Mouse (Mus musculus): ENCODE data around the gene Ruvbl2.
"Not testable (repeated sequence)": the region's sequence is repeated elsewhere in the genome, so short reads cannot be mapped to it uniquely, and the experiment has no call there.

Ruvbl2 gene

DNA sequence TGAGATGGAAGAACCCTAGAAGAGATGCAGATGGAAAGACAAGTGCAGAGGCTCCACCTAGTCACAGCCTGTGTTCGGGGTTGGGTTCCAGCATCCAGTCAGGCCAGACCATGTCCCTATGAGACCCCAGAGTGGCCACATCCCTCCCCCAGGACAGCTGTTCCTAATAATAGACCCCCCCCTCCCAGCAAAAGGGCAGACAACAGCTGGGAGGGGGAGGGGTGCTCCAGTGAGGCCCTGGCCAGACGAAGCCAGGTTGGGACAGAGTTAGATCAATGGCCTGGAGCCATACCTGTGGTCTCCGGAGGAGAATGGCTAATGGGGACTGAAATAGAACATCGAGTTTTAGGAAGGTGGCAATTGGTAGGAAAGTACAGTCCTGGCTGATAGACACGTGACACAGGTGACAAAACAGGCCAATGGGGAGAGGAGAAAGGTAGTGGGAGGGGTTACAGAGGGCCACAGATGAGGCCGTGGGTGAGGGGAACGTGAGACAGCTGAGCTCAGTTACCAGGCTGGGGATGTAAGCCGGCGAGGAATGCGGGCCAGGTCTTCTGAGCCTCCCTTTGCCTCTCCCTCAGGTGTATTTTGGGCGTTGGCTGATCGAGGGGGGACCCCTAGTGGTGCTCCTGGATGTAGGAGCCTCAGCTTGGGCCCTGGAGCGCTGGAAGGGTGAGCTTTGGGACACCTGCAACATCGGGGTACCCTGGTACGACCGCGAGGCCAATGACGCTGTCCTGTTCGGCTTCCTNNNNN is at the start of gene Ruvbl2:
Ruvbl2 (minus strand) TSS at position 576 of the 756 bp plus-strand sequence.
- DNase-seq: peak; percentile 43 to 51

GRCm38 (mm10) chr7:45486761-45487415 is 49.0 kb upstream of the Ruvbl2 start, which contains the start of gene Gm45808:
Gm45808 (minus strand) TSS chr7:45486811.
- no peak for DNase-seq

DNA sequence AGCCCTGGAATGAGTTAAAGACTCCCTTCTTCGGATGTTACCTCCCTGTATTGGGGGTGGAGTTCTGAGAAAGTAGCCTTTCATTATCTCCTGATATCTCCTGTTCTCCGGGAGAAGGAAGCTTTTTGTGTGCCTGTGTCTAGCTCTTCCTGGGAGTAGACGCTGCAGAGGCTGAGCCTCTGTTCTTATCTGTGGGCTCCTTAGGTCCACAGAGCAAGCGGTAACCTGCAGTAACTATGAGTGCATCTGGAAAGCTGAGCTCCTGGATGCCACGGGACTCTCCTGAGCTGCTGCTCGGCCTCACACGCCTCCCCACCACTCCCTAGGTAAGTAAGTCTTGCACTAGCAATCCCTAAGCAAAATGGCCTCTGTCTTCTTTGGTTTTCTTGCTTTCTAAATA is 48.3 kb upstream of the Ruvbl2 start:
- DNase-seq: no peak

- DNase-seq: not testable (repeated sequence)
These were observed 47.1 kb upstream of the Ruvbl2 start for GRCm38 (mm10) chr7:45484985-45485384.

DNA sequence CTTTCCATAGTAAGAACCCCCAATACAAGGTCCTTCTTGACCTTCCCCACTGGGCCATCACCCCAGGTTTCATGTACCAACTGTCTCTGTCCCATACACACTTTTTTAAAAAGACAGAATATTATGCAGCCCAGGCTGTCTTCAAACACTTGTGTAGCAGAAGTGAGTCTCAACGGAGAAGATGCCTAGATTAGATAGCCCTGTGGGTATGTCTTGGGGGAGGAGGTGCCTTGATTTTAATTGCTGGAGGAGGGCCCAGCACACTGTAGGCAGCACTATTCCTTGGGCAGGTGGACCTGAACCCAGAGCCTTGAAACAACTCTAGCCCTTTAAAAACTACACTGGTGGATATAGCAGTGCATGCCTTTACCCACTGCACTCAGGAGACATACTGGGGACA is 44.3 kb upstream of the Ruvbl2 start:
- no peak for DNase-seq

DNA sequence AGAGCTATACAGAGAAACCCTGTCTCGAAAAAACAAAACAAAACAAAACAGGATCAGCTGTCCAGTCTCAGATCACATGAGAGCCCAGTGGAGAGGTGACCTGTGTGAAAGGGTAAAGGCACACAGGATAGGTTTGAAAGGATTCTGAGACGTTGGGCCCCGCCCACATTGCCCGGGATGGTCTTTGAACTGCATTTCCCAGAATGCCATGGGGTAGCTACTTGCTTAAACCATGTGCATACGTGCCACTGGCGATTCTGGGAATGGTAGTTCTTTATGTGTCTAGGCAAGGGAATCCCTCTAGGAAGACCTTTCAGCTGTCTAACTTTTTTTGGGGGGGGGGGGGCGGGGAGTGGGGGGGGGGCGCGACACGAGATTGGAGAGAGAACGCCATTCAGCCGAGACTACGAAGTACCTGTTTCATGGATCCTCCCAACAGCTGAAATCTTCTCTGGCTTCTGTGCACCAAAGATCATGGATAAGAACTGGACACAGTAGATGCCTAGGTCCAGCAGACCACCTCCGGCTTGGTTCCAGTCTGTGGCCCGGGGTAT is 43.6 kb upstream of the Ruvbl2 start, which contains the start of gene Tulp2:
Tulp2 (plus strand) TSS at position 504 of the 554 bp plus-strand sequence.
- DNase-seq: peak; percentile 61 to 81

DNA sequence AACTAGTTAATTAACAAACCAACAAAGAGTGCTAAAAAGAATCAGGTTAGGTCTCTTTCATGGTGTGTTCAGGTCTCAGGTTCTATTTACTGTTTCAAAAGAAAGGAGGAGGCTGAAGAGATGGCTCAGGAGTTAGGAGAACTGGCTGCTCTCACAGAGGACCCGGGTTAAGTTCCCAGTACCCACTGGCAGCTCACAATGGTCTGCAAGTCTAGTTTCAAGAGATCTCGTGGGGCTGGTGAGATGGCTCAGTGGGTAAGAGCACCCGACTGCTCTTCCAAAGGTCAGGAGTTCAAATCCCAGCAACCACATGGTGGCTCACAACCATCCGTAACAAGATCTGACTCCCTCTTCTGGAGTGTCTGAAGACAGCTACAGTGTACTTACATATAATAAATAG is 42.4 kb upstream of the Ruvbl2 start:
- not testable (repeated sequence) for DNase-seq

DNA sequence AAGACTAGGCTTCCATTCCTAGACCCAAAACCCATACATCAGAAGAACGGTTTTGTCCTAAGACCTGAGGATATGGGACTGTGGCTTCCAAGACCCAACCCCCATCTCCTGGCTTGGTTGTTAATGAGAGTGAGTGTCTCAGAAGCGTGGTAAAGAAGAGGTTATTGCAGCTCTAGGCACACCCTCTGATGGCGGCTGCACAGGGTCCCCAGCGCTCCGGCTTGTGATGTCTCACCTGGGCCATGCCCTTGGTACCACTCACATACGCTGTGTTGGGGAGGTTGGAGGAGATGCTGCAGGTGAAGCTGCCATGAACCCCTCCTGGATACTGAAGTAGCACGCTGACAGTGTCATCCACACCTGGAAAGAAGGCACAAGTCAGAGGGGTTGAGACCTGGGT is 40.9 kb upstream of the Ruvbl2 start:
- no peak for DNase-seq

- peak; percentile 77 to 84 for DNase-seq
These were observed 39.1 kb upstream of the Ruvbl2 start for GRCm38 (mm10) chr7:45477003-45477402.

GRCm38 (mm10) chr7:45476453-45476852 is 38.6 kb upstream of the Ruvbl2 start:
- DNase-seq: peak in 1 of 2 experiments; percentile 9

DNA sequence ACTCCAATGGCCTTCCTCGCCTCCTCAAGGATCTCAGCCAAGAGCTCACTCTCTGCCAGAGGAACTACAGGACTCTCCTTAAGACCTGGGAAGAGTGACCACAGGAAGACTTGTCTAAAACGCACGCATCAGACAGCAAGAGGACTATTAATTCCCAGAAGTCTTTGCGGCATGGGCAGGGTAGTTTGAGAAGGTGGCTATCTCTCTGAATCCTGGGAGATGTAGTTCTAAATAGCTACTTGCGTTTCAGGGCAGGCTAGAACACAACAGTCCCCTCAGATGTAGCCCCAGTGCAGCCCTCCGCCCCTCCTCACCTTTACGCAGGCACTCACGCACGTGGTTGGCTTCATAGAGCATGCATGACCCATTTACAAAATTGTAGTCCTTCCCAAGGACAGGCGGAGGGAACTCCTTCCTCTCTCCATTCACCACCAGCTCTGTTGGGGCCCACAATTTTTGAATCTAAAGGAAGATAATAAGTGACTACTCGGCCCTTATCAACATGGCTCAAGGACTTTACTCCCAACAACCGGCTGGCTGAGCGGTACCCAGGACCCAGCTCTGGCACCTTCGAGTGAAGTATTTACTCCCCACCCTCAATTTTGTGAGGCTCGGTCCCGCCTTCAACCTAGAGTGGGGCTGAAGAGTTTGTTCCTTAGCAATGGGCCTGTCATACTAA is 37.5 kb upstream of the Ruvbl2 start:
- peak in 1 of 2 experiments; percentile 67 for DNase-seq

- DNase-seq: peak; percentile 77 to 89
These were observed 33.0 kb upstream of the Ruvbl2 start for GRCm38 (mm10) chr7:45470869-45471268.

DNA sequence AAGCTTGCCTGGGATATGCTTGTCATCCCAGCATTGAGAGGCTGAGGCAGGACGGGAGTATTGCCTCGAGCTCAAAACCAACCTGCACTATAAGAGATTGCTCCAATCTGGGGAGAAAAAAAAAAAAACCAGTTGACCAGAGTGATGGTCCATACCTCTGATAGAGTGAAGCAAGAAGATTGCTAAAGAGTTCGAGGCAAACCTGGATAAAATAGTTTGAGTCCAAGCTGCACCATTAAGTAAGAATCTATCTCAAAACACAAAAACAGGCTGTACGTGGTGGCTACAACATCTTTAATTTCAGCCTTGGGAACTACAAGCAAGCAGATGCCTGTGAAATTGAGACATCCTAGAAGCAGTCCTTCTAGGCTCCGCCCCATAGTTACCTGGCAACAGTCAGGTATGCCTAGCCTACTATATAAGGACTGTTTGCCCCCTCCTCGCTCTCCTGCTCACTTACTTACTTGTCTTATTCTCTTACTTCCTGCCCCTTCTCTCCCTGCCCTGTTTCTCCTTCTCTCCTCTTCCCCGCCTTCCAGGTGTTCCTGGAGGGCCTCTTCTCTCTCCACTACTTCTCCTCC is 29.3 kb upstream of the Ruvbl2 start:
- peak in 1 of 2 experiments; percentile 33 for DNase-seq

GRCm38 (mm10) chr7:45466283-45467089 is 28.6 kb upstream of the Ruvbl2 start, which contains the start of gene Bax:
Bax (minus strand) TSS chr7:45466898.
- peak; percentile 98 to 99 for DNase-seq

DNA sequence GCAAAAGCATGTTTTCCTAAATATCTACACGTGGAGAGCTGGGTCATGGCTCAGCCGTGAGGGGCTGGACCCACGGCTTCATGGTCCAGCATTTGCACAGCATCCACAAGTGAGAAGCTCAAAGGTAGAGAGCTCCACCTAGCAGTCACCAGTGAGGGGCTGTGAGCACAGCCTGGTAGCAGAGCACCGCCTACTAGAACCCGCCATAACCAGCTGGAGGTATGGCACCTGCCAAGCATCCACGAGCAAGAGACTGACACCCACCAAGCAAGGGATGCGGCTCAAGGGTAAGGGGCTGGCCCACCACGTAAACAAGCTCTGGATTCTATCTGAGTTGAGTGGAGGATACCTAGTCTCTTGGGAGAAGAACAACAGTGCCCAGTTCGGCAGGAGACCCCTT is 27.7 kb upstream of the Ruvbl2 start:
- DNase-seq: peak; percentile 29 to 53

DNA sequence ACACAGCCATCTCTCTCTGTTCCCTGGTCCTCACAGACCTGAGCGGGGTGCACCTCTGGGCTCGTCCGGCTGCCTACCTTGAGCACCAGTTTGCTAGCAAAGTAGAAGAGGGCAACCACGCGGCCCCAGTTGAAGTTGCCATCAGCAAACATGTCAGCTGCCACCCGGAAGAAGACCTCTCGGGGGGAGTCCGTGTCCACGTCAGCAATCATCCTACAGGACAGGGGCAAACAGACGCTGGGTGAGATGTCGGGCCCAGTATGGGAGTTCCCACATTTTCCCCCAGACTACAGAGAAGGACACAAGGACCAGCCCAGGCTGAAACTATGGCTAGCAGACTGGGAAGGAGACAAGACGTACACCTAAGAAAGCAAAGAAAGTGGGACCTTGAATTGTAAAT is 27.2 kb upstream of the Ruvbl2 start:
- peak in 1 of 2 experiments; percentile 28 for DNase-seq

GRCm38 (mm10) chr7:45463987-45464778 is 26.3 kb upstream of the Ruvbl2 start:
- peak; percentile 34 to 60 for DNase-seq

- DNase-seq: not testable (repeated sequence)
These were observed 25.0 kb upstream of the Ruvbl2 start for GRCm38 (mm10) chr7:45462868-45463267.

DNA sequence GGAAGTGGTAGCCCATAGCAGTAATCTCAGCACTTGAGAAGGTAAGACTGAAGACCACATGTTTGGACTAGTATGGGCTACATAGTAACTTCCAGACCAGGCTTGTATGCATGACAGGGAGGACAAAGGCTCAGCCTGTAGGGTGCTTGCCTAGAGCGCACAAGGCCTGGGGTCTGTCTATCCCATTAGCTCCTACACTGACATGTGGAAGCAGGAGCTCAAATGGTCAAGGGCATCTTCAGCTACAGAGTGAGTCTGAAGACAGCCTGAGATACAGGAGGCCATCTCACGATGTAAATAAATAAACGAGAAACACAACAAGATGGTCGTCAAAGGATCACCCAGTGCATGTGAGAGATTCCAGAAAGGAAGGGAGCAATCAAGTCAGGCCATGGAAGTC is 24.4 kb upstream of the Ruvbl2 start:
- DNase-seq: no peak

DNA sequence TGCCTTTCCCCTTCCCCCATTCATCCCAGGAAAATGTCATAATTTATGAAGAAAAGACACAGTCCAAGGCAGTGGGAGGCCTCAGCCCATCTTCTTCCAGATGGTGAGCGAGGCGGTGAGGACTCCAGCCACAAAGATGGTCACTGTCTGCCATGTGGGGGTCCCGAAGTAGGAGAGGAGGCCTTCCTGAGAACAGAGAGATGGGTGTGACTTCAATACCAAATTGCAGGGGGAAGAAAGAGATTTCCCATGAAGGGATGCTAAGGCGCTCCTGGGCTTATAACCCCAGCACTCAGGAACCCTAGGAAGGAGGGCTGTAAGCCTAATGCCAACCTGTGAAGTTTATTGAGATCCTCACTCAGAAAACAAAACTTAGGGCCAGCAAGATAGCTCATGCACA is 23.9 kb upstream of the Ruvbl2 start:
- no peak for DNase-seq

- no peak for DNase-seq
These were observed 23.4 kb upstream of the Ruvbl2 start for GRCm38 (mm10) chr7:45461326-45461725.

Data from cerebellum, postnatal 25 days (tissue).